Mouse (Mus musculus) olfactory bulb, adult 2 months (tissue): Measurements from ENCODE around the gene Gpx5.

Source experiments
- CTCF ChIP-seq: fragments of 200-500 bp; IDR thresholded peaks from 2 replicates; pipeline ENCODE4 v1.5.1; 2012; ENCODE audit warnings: low read depth, mild to moderate bottlenecking, low read length, moderate library complexity; ENCODE audit not compliant: insufficient read depth
- POLR2A ChIP-seq: fragments of 200-500 bp; IDR thresholded peaks from 2 replicates; pipeline ENCODE4 v1.6.1; 2012; ENCODE audit warnings: mild to moderate bottlenecking, low read depth, low read length, moderate library complexity; ENCODE audit not compliant: insufficient read depth

DNA sequence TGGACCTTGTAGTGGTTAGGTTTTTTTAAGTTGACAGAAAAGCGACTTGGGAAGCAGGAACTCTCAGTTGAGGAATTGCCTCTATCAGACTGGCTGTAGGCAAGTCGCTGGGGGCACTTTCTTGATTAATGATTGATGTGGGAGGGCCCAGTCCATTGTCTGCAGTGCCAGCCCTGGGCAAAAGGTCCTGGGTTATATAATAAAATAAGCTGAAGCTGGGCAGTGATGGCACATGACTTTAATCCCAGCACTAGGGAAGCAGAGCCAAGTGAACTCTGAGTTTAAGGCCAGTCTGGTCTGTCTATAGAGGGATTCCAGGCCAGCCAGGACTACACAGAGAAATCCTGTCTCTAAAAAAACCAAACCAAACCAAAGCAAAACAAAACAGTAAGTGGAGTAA, 55.8 kb downstream of the Gpx5 start:
- TF ChIP-seq CTCF, result no peak
- TF ChIP-seq POLR2A, result no peak
